Mouse (Mus musculus) left cerebral cortex, adult 2 months (tissue): ENCODE measurements around the gene Cfd. TPM values are rescaled to one million over a fixed set of nuclear protein-coding genes. Genes with fewer than 3 reads are reported as not detected.

Source experiments
- DNase-seq, 2 experiments: peaks; one replicate each; pipeline ENCODE4 v3.0.0; 2021 to 2022; ENCODE audit warnings: low spot score in 2 of 2, mixed read lengths in 1 of 2; ENCODE audit errors: extremely low spot score in 1 of 2
- H3K27ac ChIP-seq: fragments of 200-600 bp; 2 replicates; pipeline ENCODE4 v1.8.1; 2022
- H3K4me3 ChIP-seq: fragments of 200-600 bp; 2 replicates; pipeline ENCODE4 v1.8.1; 2022
- CTCF ChIP-seq: fragments of 200-600 bp; IDR thresholded peaks from 2 replicates; pipeline ENCODE4 v1.8.1; 2022; ENCODE audit warnings: antibody characterized with exemption, mild to moderate bottlenecking, moderate library complexity
- intact Hi-C: fragments of 180-260 bp; cut with DNase I; formaldehyde crosslinking; loops from one replicate; pipeline ENCODE4 v1.15.1; 2025
- long read RNA-seq, 2 experiments: library from polyadenylated mRNA; stranded (forward); transcript quantifications; one replicate each; pipeline ENCODE4 v2.0.0; 2021; ENCODE audit warnings: borderline mapping rate in 2 of 2
- total RNA-seq, 2 experiments: library from RNA; stranded (reverse); gene quantifications; 2 replicates each; pipeline ENCODE4 v1.2.3; 2021

The Cfd gene
- total RNA-seq = not detected
- long read RNA-seq, experiment 1 = 0 reads
- long read RNA-seq, experiment 2 = 0 reads

GRCm38 (mm10) chr10:79890670-79891069 lies at the start of gene Cfd:
Cfd (plus strand) TSS chr10:79890853.
- no peak for TF ChIP-seq CTCF
- DNase-seq = no peak
- H3K4me3 ChIP-seq = no peak within 1 kb of the TSS
- no peak within 1 kb of the TSS for H3K27ac ChIP-seq
- intact Hi-C loops = no loop called here

GRCm38 (mm10) chr10:79842322-79842721 lies 48.3 kb upstream of the Cfd start:
- Histone ChIP-seq H3K4me3 (no peak overlapping the region), H3K27ac (no peak overlapping the region)
- intact Hi-C loops = no loop called here
- TF ChIP-seq CTCF = no peak
- no peak for DNase-seq

- H3K27ac ChIP-seq = no peak overlapping the region
- no peak for TF ChIP-seq CTCF
- H3K4me3 ChIP-seq = no peak overlapping the region
- intact Hi-C loops = no loop called here
- DNase-seq = no peak
Observed at GRCm38 (mm10) chr10:79843476-79843875, 47.2 kb upstream of the Cfd start.

GRCm38 (mm10) chr10:79846553-79846952 lies 44.1 kb upstream of the Cfd start:
- TF ChIP-seq CTCF = no peak
- Histone ChIP-seq H3K4me3 (no peak overlapping the region), H3K27ac (no peak overlapping the region)
- intact Hi-C loops = no loop called here
- DNase-seq = no peak

GRCm38 (mm10) chr10:79849941-79850628 lies 40.6 kb upstream of the Cfd start:
- intact Hi-C loops = no loop called here
- no peak for DNase-seq
- H3K27ac ChIP-seq = no peak overlapping the region
- TF ChIP-seq CTCF = no peak
- no peak overlapping the region for H3K4me3 ChIP-seq

GRCm38 (mm10) chr10:79851653-79852052 lies 39.0 kb upstream of the Cfd start:
- intact Hi-C loops = no loop called here
- Histone ChIP-seq H3K27ac (peak overlapping the region; percentile 97), H3K4me3 (no peak overlapping the region)
- no peak for TF ChIP-seq CTCF
- DNase-seq = no peak

- TF ChIP-seq CTCF = no peak
- DNase-seq = no peak
- Histone ChIP-seq H3K4me3 (no peak overlapping the region), H3K27ac (peak overlapping the region; percentile 97)
- intact Hi-C loops = no loop called here
Observed at GRCm38 (mm10) chr10:79852107-79852789, 38.4 kb upstream of the Cfd start.

GRCm38 (mm10) chr10:79852827-79853226 lies 37.8 kb upstream of the Cfd start:
- H3K4me3 ChIP-seq = peak overlapping the region; percentile 62
- no peak for DNase-seq
- TF ChIP-seq CTCF = no peak
- intact Hi-C loops = no loop called here
- peak overlapping the region; percentile 97 for H3K27ac ChIP-seq

GRCm38 (mm10) chr10:79853392-79853791 lies 37.3 kb upstream of the Cfd start:
- Histone ChIP-seq H3K27ac (peak overlapping the region; percentile 97), H3K4me3 (peak overlapping the region; percentile 62)
- DNase-seq = peak; percentile 81 to 83
- TF ChIP-seq CTCF = no peak
- intact Hi-C loops = no loop called here

- intact Hi-C loops = no loop called here
- DNase-seq = peak; percentile 99
- H3K27ac ChIP-seq = peak within 1 kb of the TSS; percentile 97
- H3K4me3 ChIP-seq = peak within 1 kb of the TSS; percentile 95
- no peak for TF ChIP-seq CTCF
Observed at GRCm38 (mm10) chr10:79853860-79854795, 36.5 kb upstream of the Cfd start, which contains the start of gene Ptbp1. Ptbp1 (plus strand) TSS chr10:79854427.

- no peak for TF ChIP-seq CTCF
- peak; percentile 59 to 64 for DNase-seq
- Histone ChIP-seq H3K4me3 (peak overlapping the region; percentile 95), H3K27ac (peak overlapping the region; percentile 97)
- intact Hi-C loops = no loop called here
Observed at GRCm38 (mm10) chr10:79854801-79855541, 35.7 kb upstream of the Cfd start.
